Mouse (Mus musculus) bone marrow, adult 2 months (tissue): ENCODE measurements around the gene Fndc3b. TPM values are rescaled to one million over a fixed set of nuclear protein-coding genes. Genes with fewer than 3 reads are reported as not detected.
A peak's percentile ranks its signal among the peaks of the same experiment; 100 is the strongest.

Experiments used
- H3K27ac ChIP-seq: fragments of 200-500 bp; 2 replicates; pipeline ENCODE4 v1.5.1; 2012; ENCODE audit warnings: low read depth, mild to moderate bottlenecking, control low read depth, inconsistent platforms, low read length; ENCODE audit not compliant: control insufficient read depth, poor library complexity, insufficient read depth
- H3K4me1 ChIP-seq: fragments of 200-500 bp; 2 replicates; pipeline ENCODE4 v1.6.1; 2011; ENCODE audit warnings: low read length; ENCODE audit not compliant: control insufficient read depth, insufficient read depth
- H3K4me3 ChIP-seq: fragments of 200-500 bp; replicated peaks from 2 replicates; pipeline ENCODE3; 2011; ENCODE audit warnings: mild to moderate bottlenecking, low read depth, low read length, control low read depth; ENCODE audit not compliant: control insufficient read depth
- CTCF ChIP-seq: fragments of 200-500 bp; IDR thresholded peaks from 2 replicates; pipeline ENCODE4 v1.5.1; 2011; ENCODE audit warnings: low read length, control low read depth; ENCODE audit not compliant: control insufficient read depth, insufficient read depth
- POLR2A ChIP-seq: fragments of 200-500 bp; IDR thresholded peaks from 2 replicates; pipeline ENCODE4 v1.6.1; 2011; ENCODE audit warnings: low read depth, mild to moderate bottlenecking, control low read depth, low read length, borderline replicate concordance; ENCODE audit not compliant: control insufficient read depth
- WGBS: fragments of 180-500 bp; shearing (Covaris S2); methylation state at CpG from one replicate; pipeline ENCODE4 v1.1.7; 2018; 5-methylcytosine and 5-hydroxymethylcytosine counted together
- polyA plus RNA-seq: library from polyadenylated mRNA; stranded (reverse); fragments of >200 nt; gene quantifications from 2 replicates; pipeline ENCODE4 v1.2.4, GENCODE M21; 2011; ENCODE audit warnings: low replicate concordance; ENCODE audit not compliant: missing spikeins, insufficient read depth, insufficient read length

Gene Fndc3b
- polyA plus RNA-seq, 1 experiment: 4.2 TPM

- H3K4me3 ChIP-seq: no peak overlapping the region
- WGBS: 78% methylated on average over 9 of the region's 9 CpGs
- TF ChIP-seq CTCF: no peak
- no peak for TF ChIP-seq POLR2A
- peak overlapping the region; percentile 25; the same call in 1 of the 2 replicates for H3K27ac ChIP-seq
- no peaks in the 10 kb centered on the region for H3K4me1 ChIP-seq
These were observed 248.7 kb downstream of the Fndc3b start for GRCm38 (mm10) chr3:27462316-27462902.

GRCm38 (mm10) chr3:27461861-27462260 is 249.2 kb downstream of the Fndc3b start:
- TF ChIP-seq CTCF: no peak
- no peak for TF ChIP-seq POLR2A
- H3K27ac ChIP-seq: no peak overlapping the region; the same call in 1 of the 2 replicates
- WGBS: 72% methylated on average over 7 of the region's 7 CpGs
- H3K4me1 ChIP-seq: no peaks in the 10 kb centered on the region
- H3K4me3 ChIP-seq: no peak overlapping the region

- Histone ChIP-seq H3K4me1 (peaks cover 3% of the 10 kb centered on the region; the same call in 1 of the 2 replicates), H3K4me3 (no peak overlapping the region), H3K27ac (no peak overlapping the region)
- 60% methylated on average over 1 of the region's 1 CpGs for WGBS
- TF ChIP-seq CTCF (peak; percentile 79), POLR2A (no peak)
These were observed 250.1 kb downstream of the Fndc3b start for GRCm38 (mm10) chr3:27461037-27461436.

- 52% methylated on average over 9 of the region's 9 CpGs for WGBS
- Histone ChIP-seq H3K4me1 (peaks cover 3% of the 10 kb centered on the region; the same call in 1 of the 2 replicates), H3K4me3 (no peak overlapping the region), H3K27ac (no peak overlapping the region)
- no peak for TF ChIP-seq POLR2A
- TF ChIP-seq CTCF: no peak
These were observed 252.7 kb downstream of the Fndc3b start for GRCm38 (mm10) chr3:27458416-27458815.

- 61% methylated on average over 14 of the region's 14 CpGs for WGBS
- Histone ChIP-seq H3K4me1 (peaks cover 3% of the 10 kb centered on the region; the same call in 1 of the 2 replicates), H3K27ac (no peak overlapping the region), H3K4me3 (no peak overlapping the region)
- TF ChIP-seq POLR2A (no peak), CTCF (no peak)
These were observed 254.6 kb downstream of the Fndc3b start for GRCm38 (mm10) chr3:27456514-27456913.

GRCm38 (mm10) chr3:27454402-27455195 is 256.5 kb downstream of the Fndc3b start:
- Histone ChIP-seq H3K27ac (no peak overlapping the region), H3K4me3 (no peak overlapping the region), H3K4me1 (peaks cover 3% of the 10 kb centered on the region; the same call in 1 of the 2 replicates)
- TF ChIP-seq CTCF (no peak), POLR2A (no peak)
- WGBS: 75% methylated on average over 8 of the region's 8 CpGs

- no peak overlapping the region for H3K27ac ChIP-seq
- H3K4me1 ChIP-seq: peaks cover 3% of the 10 kb centered on the region; the same call in 1 of the 2 replicates
- no peak for TF ChIP-seq CTCF
- TF ChIP-seq POLR2A: no peak
- WGBS: 34% methylated on average over 13 of the region's 13 CpGs
- H3K4me3 ChIP-seq: no peak overlapping the region
These were observed 257.5 kb downstream of the Fndc3b start for GRCm38 (mm10) chr3:27453453-27454098.

GRCm38 (mm10) chr3:27449447-27449846 is 261.7 kb downstream of the Fndc3b start:
- Histone ChIP-seq H3K4me3 (no peak overlapping the region), H3K4me1 (no peaks in the 10 kb centered on the region), H3K27ac (no peak overlapping the region)
- TF ChIP-seq POLR2A (no peak), CTCF (no peak)
- WGBS: 49% methylated on average over 4 of the region's 4 CpGs
